Mouse (Mus musculus): ENCODE data around the gene Ica1l.

The Ica1l gene

DNA sequence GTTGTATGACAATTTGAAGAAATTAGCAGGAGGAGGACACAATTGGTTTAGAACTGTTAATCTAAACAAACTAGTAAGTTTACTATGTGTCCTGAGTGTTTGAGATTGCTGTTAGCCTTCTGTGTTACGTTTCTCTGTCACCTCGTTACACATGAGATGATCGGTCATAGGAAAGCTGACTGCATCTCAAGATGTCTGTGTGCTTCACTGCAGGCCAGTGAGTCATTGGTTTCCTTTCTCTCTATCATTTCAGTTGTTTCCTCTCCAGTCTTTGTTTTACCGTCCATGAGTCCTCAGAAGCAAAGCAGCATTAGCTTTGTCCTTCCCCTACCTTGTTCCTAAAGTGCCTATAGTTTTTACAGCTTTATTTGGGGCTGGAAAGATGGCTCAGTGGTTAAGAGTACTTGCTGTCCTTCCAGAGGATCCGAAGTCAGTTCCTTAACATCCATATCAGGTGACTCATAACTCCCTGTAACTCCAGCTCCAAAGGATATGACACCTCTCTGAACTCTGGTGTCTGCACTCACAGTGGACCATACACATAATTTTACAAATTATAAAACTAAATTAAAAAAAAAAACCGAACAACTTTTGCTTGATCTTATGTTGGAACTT, 76.7 kb downstream of the Ica1l start:
- no peak for DNase-seq (ENCODE audit: low read depth, low spot score)

DNA sequence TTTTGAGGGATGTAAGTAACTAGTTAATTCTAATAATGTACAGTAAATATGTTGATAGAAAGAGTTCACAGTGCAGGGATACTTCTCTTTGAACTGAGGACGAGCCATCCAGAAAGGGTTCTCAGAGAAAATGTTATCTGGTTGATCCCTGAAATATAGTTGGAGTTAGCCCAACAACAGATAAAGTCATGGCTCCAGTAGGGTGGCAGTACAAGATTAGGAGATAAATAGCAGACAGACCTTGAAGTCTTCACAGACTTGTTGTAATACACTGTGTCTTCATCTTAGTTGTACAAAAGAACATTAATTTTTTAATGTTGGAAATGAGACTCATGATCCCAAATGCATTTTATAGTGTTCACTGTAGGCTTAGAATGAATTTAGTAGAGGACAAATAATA, 83.0 kb downstream of the Ica1l start:
- no peak for DNase-seq (ENCODE audit: low read depth, low spot score)

DNA sequence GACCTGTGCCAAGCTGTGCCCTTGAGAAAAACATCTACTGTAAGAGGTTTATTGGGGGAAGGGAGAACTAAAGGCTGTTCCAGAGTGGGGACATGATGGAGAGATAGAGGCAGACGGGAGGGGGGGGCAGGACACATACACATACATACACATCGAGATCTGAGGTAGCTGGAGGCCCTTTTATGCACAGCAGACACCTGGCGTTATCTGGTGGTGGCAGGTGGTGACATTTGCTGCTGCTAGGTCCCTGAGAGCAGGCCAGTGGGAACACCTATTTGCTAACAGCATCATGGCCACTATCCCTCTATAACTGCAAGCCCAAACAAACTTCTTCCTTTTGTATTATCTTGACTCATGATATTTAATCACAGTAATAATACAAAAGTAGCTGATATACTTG, 85.8 kb downstream of the Ica1l start:
- no peak for DNase-seq (ENCODE audit: low read depth, low spot score)

DNA sequence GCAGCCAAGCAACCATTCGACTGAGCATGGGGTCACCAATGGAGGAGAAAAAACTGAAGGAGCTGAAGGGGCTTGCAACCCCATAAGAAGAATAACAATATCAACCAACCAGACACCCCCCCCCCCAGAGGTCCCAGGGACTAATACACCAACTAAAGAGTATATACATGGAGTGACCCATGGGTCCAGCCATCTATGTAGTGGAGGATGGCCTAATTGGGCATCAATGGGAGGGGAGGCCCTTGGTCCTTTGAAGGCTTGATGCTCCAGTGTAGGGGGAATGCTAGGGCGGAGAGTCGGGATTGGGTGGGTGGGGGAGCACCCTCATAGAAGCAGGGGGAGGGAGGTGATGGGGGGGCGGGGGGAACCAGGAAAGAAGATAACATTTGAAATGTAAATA, 95.5 kb downstream of the Ica1l start:
- no peak for DNase-seq (ENCODE audit: low read depth, low spot score)

DNA sequence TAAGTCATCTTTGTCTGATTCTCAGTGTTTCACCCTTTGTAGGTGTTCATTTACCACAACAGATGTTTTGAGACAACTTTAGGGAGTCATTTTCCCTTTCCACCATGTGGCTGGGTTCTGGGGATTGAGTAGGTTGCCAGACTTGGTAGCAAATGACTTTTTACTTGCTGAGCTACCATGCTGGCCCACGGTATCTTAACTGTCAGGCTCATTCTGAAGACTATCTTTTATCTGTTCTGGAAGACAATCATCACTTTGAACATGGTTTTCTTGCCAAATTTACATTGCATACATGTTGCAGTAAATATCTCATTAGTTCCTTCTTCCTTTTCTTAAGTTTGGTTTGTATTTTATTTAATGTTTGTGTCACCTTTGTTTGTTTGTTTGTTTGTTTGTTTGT, 97.0 kb downstream of the Ica1l start:
- no peak for DNase-seq (ENCODE audit: low read depth, low spot score)

DNA sequence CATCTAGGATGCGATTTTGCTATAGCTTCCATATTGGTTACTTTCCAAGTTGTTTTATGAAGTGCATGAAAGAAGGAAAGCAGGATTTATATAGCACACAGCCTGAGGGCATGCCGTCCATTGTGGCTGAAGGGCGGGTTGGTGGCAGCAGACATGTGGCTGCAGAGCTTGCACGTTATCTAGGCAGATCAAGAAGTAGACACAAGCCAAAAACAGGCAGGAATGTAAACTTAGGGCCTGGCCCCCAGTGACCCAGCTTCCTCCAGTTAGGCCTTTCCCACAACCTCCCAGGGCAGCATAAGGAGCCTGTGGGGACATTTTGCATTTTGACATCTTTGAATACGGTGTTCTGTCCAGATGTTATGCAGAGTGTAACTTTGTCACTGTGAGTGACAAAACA, 99.2 kb downstream of the Ica1l start:
- DNase-seq (ENCODE audit: low read depth, low spot score) = no peak

DNA sequence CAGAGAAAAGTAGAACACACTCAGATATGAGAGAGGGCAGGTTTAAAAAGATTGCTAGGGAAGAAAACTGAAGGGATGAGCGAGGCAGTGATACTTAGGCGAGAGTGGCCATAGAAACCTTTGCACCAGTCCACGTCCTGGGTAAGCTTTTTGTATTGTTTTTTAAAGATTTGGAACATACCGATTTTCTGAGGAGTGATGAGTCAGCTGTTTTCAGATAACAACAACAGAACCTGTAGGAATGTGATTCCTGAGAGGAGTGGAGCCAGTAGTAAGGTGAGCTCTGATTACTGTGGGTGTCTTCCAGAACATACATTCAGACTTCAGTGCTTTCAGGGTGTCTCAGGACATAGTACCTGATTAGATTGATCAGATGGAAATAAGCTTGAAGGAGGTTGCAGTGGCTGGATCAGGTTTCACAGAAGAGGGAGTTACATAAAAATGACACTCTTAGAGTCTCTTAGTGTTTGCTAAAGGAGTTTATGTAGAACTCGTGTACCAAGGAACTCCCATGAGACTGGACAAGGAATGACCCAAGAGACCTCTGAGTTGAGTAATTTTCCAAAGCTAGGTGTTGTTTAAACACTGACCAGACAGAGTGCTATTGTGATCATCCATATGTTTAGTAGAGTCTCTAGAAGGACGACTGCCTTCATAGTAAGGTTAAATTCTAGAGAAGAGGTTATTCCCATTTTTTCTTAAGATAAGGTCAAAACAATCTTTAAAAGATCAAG, 100.8 kb downstream of the Ica1l start:
- no peak for DNase-seq (ENCODE audit: low read depth, low spot score)

DNA sequence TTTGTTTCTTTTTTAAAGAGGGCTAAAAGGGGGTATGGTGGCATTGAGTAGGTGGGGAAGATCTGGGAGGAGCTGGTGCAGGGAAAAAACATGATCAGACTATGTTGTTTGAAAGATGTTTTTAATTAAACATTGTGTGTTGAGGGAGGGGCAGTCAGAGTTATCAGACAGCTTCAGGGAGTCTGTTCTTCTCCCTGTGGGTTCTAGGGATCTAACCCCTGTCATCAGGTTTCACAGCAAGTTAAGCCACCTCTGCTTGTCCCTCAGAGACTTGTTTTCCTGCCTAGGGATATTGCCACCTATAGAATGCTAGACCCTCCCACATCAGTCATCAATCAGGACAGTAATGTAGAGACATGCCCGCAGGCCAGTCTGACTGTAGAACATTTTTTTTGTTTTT, 101.9 kb downstream of the Ica1l start:
- no peak for DNase-seq (ENCODE audit: low read depth, low spot score)

DNA sequence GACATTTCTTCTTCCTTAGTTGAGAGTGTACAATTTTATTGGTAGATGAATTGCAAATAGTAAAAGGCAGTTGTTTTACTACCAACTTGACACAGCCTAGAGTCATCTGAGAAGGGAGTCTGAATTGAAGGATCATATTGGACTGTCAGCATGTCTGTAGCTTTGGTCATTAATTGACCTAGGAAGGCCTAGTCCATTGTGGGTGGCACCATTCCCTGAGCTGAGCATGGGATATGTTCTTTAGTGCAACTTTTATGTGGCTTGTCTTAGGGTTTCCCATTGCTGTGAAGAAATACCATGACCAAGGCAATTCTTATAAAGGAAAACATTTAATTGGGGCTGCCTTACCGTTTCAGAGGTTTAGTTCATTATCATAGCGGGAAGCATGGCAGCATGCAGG, 110.0 kb downstream of the Ica1l start:
- DNase-seq (ENCODE audit: low read depth, low spot score) = no peak

Measured in CD4-positive helper T cell, adult 2 months (primary cell).